Mouse (Mus musculus) cortical plate, adult 2 months (tissue): ENCODE results near the gene Tma7.

Experiments used
- CTCF ChIP-seq: fragments of 200-500 bp; IDR thresholded peaks from 2 replicates; pipeline ENCODE4 v1.5.1; 2011; ENCODE audit warnings: mild to moderate bottlenecking, control low read depth, low read length; ENCODE audit not compliant: insufficient read depth; ENCODE audit errors: extremely low read depth
- POLR2A ChIP-seq: fragments of 200-500 bp; IDR thresholded peaks from 2 replicates; pipeline ENCODE4 v1.6.1; 2011; ENCODE audit warnings: mild to moderate bottlenecking, low read length, control low read depth; ENCODE audit not compliant: insufficient read depth; ENCODE audit errors: extremely low read depth

DNA sequence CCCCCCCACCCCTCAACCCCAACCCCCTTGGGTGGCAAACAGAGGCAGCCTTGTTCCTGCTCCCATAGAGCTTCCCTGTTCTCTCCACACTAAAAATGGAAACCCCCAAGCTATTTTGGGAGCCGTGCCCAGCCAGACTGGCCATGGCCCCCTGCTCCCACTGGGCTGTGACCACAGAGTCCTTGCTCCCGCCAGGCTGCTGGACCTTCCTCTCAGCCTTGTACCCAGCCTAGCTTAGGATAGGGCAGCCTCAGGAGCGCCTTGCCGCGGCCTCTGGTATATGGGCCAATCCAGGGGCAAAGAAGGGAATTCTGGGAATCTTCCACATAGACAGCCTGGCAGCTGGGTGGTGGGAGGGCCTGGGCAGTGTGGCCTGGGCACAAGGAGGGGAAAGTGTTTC lies 15.4 kb upstream of the Tma7 start:
- TF ChIP-seq CTCF: no peak
- TF ChIP-seq POLR2A: no peak
